Mouse (Mus musculus) intestine, embryonic 16.5 days (tissue): ENCODE measurements at regions not wholly inside any gene's neighbourhood (a gene's known extent, or its start where the extent isn't known, plus 50 kb on each side); places are given as distances from the start of the nearest gene placed in this dataset.
A peak's percentile ranks its signal among the peaks of the same experiment; 100 is the strongest.

ENCODE experiments used
- ATAC-seq: fragments of 200-750 bp; cut with Nextera tagmentation; 2 replicates; pipeline ENCODE4 v1.8.0; 2017; ENCODE audit warnings: moderate TSS enrichment, moderate library complexity
- H3K27ac ChIP-seq: fragments of 300-500 bp; sonication (generic); 2 replicates; pipeline ENCODE4 v1.5.1; 2014; ENCODE audit warnings: mild to moderate bottlenecking, low read length
- H3K27me3 ChIP-seq: fragments of 300-500 bp; sonication (generic); replicated peaks from 2 replicates; pipeline ENCODE4 v1.6.1; 2014; ENCODE audit warnings: low read length, control low read depth, mixed read lengths; ENCODE audit not compliant: control insufficient read depth, insufficient read depth
- H3K36me3 ChIP-seq: fragments of 300-500 bp; sonication (generic); 2 replicates; pipeline ENCODE4 v1.6.1; 2014; ENCODE audit warnings: low read length, control low read depth; ENCODE audit not compliant: control insufficient read depth, insufficient read depth
- H3K4me1 ChIP-seq: fragments of 300-500 bp; sonication (generic); 2 replicates; pipeline ENCODE4 v1.6.1; 2014; ENCODE audit warnings: low read length, control low read depth, mixed read lengths; ENCODE audit not compliant: control insufficient read depth, insufficient read depth
- H3K4me2 ChIP-seq: fragments of 300-500 bp; sonication (generic); 2 replicates; pipeline ENCODE4 v1.6.1; 2014; ENCODE audit warnings: low read depth, low read length, control low read depth
- H3K4me3 ChIP-seq: fragments of 300-500 bp; sonication (generic); 2 replicates; pipeline ENCODE4 v1.5.1; 2014; ENCODE audit warnings: mild to moderate bottlenecking, low read length
- H3K9ac ChIP-seq: fragments of 300-500 bp; sonication (generic); 2 replicates; pipeline ENCODE4 v1.6.1; 2014; ENCODE audit warnings: low read depth, low read length
- H3K9me3 ChIP-seq: fragments of 300-500 bp; sonication (generic); 2 replicates; pipeline ENCODE4 v1.6.1; 2016; ENCODE audit warnings: low read length, control low read depth; ENCODE audit not compliant: control insufficient read depth
- WGBS: fragments of 180-500 bp; shearing (Covaris S2); extraction: QIAGEN DNeasy Blood & Tissue Kit; methylation state at CpG from one replicate; pipeline ENCODE4 v1.1.7; 2014; 5-methylcytosine and 5-hydroxymethylcytosine counted together

DNA sequence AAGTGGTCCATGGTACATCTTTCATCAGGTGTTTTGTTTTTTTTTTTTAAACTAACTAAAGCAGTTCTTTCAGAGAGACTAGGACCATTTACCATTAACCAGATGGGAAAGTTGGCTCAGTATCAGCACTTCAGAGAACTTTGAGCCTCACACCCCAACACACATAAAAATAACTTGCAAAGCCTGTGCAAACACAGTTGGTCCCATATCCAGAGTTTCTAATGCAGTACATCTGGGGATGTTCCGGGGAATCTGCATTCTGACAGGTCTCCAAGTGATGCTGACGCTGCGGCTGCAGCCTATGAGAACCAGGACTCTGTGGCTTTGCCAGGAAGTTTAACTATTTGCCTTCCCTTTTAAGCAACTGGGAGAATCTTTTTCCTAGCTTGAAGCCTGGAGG is 79.9 kb downstream of the Rps12 start:
- ATAC-seq = no peak
- H3K4me3 ChIP-seq = no peak overlapping the region
- H3K27ac ChIP-seq = no peak overlapping the region
- H3K4me1 ChIP-seq = 0 out of 2 replicates have a peak, but pooled peaks cover 2% of the 10 kb centered on the region
- H3K9ac ChIP-seq = no peak overlapping the region
- no peaks in the 10 kb centered on the region for H3K36me3 ChIP-seq
- H3K27me3 ChIP-seq = no peaks in the 10 kb centered on the region
- H3K9me3 ChIP-seq = no peaks in the 10 kb centered on the region
- 41% methylated on average over 3 of the region's 3 CpGs for WGBS
- no peak overlapping the region for H3K4me2 ChIP-seq

DNA sequence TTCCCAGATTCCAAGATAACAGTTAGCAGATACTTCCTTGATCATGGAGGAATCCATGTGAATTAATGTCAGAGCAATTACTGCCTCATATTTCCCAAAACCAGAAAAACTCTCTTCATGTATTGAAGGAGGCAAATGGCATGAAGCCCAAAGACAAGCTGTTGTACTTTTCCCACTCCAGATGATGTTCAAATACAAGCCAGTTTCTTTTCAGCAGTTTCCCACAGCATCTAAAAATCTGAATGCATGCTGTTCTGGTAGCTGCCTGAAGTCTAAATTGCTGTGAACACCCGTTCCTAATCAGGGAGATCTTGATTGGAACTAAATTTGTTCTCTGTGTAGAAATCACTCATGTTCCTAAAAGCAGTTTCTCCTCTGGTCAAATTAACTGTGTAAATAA is 83.0 kb downstream of the Rps12 start:
- H3K36me3 ChIP-seq = no peaks in the 10 kb centered on the region
- WGBS = 68% methylated on average over 1 of the region's 1 CpGs
- H3K4me2 ChIP-seq = no peak overlapping the region
- H3K27ac ChIP-seq = no peak overlapping the region
- H3K4me1 ChIP-seq = 0 out of 2 replicates have a peak, but pooled peaks cover 2% of the 10 kb centered on the region
- no peaks in the 10 kb centered on the region for H3K27me3 ChIP-seq
- no peaks in the 10 kb centered on the region for H3K9me3 ChIP-seq
- H3K4me3 ChIP-seq = no peak overlapping the region
- ATAC-seq = no peak
- no peak overlapping the region for H3K9ac ChIP-seq

- WGBS = 52% methylated on average over 2 of the region's 2 CpGs
Observed at GRCm38 (mm10) chr10:23691291-23691690, 95.8 kb downstream of the Rps12 start.

DNA sequence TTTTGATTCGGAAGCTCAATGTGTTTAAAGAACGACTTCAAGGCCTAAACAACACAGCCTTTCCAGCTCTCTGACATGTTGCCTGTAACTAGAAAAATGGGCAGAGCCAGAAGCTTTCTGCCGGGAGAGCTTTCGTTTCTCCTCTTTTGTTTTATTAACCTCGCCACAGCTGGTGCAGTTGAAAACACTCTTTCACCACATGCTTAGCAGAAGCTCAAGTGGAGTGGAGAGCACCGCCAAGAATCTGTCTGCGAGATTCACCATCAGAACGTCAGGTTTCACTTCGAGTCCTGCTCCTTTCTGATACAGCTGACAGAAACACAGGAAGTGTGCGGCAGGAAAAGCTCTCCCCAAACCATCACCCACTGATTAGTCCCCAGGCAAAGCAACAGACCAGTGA is 100.1 kb downstream of the Rps12 start:
- H3K4me1 ChIP-seq = no peaks in the 10 kb centered on the region
- no peaks in the 10 kb centered on the region for H3K27me3 ChIP-seq
- H3K27ac ChIP-seq = 0 out of 2 replicates have a peak overlapping the region, but pooled peaks have one; percentile 28
- WGBS = 39% methylated on average over 10 of the region's 10 CpGs
- H3K9ac ChIP-seq = peak overlapping the region; percentile 14; the same call in 1 of the 2 replicates
- peak overlapping the region; percentile 16; the same call in 1 of the 2 replicates for H3K4me2 ChIP-seq
- H3K4me3 ChIP-seq = no peak overlapping the region; the same call in 1 of the 2 replicates
- H3K9me3 ChIP-seq = no peaks in the 10 kb centered on the region
- H3K36me3 ChIP-seq = no peaks in the 10 kb centered on the region
- ATAC-seq = no peak

More at GRCm38 (mm10) chr10:23691291-23691690, 95.8 kb downstream of the Rps12 start:
- ATAC-seq = no peak
- no peaks in the 10 kb centered on the region for H3K9me3 ChIP-seq
- H3K4me1 ChIP-seq = no peaks in the 10 kb centered on the region
- H3K27me3 ChIP-seq = no peaks in the 10 kb centered on the region
- no peak overlapping the region for H3K27ac ChIP-seq
- no peak overlapping the region for H3K4me2 ChIP-seq
- no peak overlapping the region for H3K4me3 ChIP-seq
- no peak overlapping the region for H3K9ac ChIP-seq
- H3K36me3 ChIP-seq = no peaks in the 10 kb centered on the region

DNA sequence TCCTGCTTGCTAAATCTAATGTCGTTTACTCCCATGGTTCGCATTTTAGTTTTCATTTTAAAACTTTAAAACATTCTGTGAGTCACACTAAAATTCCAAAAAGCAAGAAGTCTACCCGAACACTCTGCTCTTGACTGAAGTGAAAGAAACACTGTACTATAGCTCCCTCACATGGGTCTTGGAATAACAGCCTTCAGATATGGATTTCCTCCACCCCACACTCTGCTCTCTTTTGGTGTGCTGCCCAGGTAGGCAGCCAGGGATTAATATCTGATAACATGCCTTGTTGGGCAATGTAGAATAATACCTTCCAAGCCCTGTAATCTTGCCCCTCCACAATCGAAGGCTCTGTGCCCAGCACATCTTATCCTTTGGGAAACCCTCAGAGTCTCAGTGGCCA is 104.0 kb downstream of the Rps12 start:
- Histone ChIP-seq H3K4me2 (no peak overlapping the region), H3K4me1 (no peaks in the 10 kb centered on the region), H3K4me3 (no peak overlapping the region), H3K36me3 (no peaks in the 10 kb centered on the region), H3K27me3 (no peaks in the 10 kb centered on the region), H3K27ac (no peak overlapping the region), H3K9ac (no peak overlapping the region), H3K9me3 (no peaks in the 10 kb centered on the region)
- WGBS = 86% methylated on average over 4 of the region's 4 CpGs
- no peak for ATAC-seq

GRCm38 (mm10) chr10:23675911-23676310 is 111.2 kb downstream of the Rps12 start:
- no peaks in the 10 kb centered on the region for H3K4me1 ChIP-seq
- 61% methylated on average over 6 of the region's 6 CpGs for WGBS
- no peak overlapping the region for H3K4me3 ChIP-seq
- no peak overlapping the region for H3K9ac ChIP-seq
- no peak overlapping the region for H3K27ac ChIP-seq
- no peak overlapping the region for H3K4me2 ChIP-seq
- H3K27me3 ChIP-seq = no peaks in the 10 kb centered on the region
- no peaks in the 10 kb centered on the region for H3K36me3 ChIP-seq
- no peaks in the 10 kb centered on the region for H3K9me3 ChIP-seq
- no peak for ATAC-seq

DNA sequence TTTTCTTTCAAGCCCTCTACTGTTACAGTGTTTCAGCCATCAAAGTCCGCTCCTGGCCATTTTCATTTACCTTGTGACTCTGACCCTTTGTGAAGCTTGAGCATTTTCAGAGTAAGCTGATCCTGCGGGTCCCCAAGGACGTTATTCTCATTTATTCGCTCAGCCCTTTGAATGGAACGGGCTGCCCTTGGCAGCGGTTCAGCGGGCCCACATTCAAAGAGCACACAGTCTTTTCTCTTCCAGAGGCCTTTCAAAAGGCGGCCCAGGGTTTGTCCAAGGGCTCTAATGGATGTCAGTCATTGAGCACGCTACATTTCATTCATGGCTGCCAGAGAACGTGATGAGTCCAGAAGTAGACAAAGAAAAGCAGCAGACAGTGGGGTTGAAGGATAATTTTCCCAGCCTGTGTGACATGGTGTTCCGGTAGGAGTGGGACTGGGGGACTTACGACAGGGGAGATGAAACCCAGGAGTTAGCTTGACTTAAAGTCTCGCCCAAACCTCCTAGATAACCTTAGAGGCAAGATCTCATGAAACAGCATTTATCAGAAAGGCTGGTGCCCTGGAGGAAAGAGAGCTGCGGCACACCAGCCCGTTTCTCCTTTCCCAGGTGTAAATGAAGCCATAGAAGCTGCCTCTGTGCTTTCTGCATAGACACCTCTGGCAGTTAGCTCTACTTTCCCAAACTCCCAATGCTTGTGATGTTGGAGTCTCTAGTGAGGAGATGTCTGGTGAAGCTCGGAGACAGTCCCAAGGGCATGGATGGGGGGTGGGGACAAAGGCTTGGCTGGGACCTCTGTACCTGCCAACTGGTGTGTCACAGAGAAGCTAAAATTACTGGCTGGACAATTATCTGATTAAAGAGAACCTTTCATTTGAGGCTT is 112.2 kb downstream of the Rps12 start:
- Histone ChIP-seq H3K4me1 (no peaks in the 10 kb centered on the region), H3K9me3 (no peaks in the 10 kb centered on the region), H3K27me3 (no peaks in the 10 kb centered on the region), H3K27ac (no peak overlapping the region), H3K9ac (no peak overlapping the region), H3K36me3 (no peaks in the 10 kb centered on the region), H3K4me3 (no peak overlapping the region), H3K4me2 (no peak overlapping the region)
- WGBS = 73% methylated on average over 16 of the region's 16 CpGs
- no peak for ATAC-seq

DNA sequence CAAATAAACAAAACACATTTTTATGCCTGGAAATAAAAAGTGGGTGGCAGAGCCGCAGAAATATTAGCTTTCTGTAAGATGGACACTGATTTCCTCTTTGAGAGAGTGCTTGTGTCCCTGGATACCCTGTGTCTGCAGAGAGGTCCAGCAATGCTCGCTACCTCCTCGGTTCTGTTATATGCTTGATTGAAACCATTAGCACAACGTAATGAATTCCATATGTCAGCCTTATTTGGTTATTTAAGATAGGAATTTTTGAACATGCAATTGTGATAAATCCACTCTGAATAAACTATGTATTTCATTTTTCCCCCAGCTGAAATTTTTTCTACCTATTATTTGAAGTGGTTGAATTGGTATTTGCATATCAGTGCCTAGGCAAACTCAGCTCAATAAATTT is 114.8 kb downstream of the Rps12 start:
- whole genome bisulfite sequencing = 85% methylated on average over 4 of the region's 4 CpGs
- Histone ChIP-seq H3K27ac (no peak overlapping the region), H3K9ac (no peak overlapping the region), H3K9me3 (no peaks in the 10 kb centered on the region), H3K4me2 (no peak overlapping the region), H3K27me3 (no peaks in the 10 kb centered on the region), H3K36me3 (no peaks in the 10 kb centered on the region), H3K4me1 (no peaks in the 10 kb centered on the region), H3K4me3 (no peak overlapping the region)
- no peak for ATAC-seq

DNA sequence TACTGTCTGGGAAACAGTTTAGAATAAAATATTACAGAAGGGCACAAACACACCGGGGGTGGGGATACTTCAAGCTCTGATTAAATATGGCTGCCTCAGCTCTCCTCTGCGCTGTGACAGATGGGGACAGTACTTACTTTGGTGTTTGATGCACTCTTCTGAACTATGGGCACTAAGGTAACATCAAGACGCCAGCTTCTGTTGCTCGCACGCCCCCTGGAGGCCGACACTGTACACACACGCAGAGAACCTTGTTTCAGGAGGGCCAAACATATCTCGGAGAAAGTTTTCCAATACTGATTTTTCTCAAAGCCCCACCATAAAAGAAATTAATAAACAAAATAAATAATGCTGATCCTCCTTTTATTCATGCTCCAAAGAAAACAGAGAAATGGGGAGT is 115.6 kb downstream of the Rps12 start:
- no peak for ATAC-seq
- H3K9me3 ChIP-seq = no peaks in the 10 kb centered on the region
- H3K4me2 ChIP-seq = no peak overlapping the region
- no peaks in the 10 kb centered on the region for H3K4me1 ChIP-seq
- WGBS = 30% methylated on average over 8 of the region's 8 CpGs
- H3K9ac ChIP-seq = no peak overlapping the region
- no peaks in the 10 kb centered on the region for H3K27me3 ChIP-seq
- no peak overlapping the region for H3K4me3 ChIP-seq
- no peaks in the 10 kb centered on the region for H3K36me3 ChIP-seq
- H3K27ac ChIP-seq = no peak overlapping the region
